Comparison of ENCODE assay signal across 10 mouse cellular contexts in genomic region chr3:130086372-130087080, GRCm38 (mm10). TPM values are rescaled to one million over a fixed set of nuclear protein-coding genes. Genes with fewer than 3 reads are reported as not detected.
DNase-seq lines count a peak whose midpoint lies in the region; ATAC-seq lines count a peak whose summit lies in the region.
"Had no signal": no experiment of that assay in that cellular context is flagged by ENCODE, and none has a peak within 500 bp of the region (broad histone marks: within the 10 kb centered on the region; RNA-seq: fewer than 3 reads in every experiment).

No protein-coding gene starts in this region.

- no peak overlapping the region for H3K27ac ChIP-seq in neural tube, embryonic 13.5 days (replicated peaks)
- H3K27ac ChIP-seq in neural tube, embryonic 15.5 days (replicated peaks) = no peak overlapping the region
- H3K27ac ChIP-seq: macrophage had no signal

- no peaks in the 10 kb centered on the region for H3K9me3 ChIP-seq in neural tube, embryonic 13.5 days
- no peaks in the 10 kb centered on the region; the same call in 1 of the 2 replicates for H3K9me3 ChIP-seq in neural tube, embryonic 15.5 days (replicated peaks)

- no peak overlapping the region for H3K4me3 ChIP-seq in neural tube, embryonic 13.5 days
- no peak overlapping the region for H3K4me3 ChIP-seq in neural tube, embryonic 15.5 days (replicated peaks)

- DNase-seq in fibroblast of lung, adult 2 months (ENCODE audit: low read depth) = peak; percentile 81
- DNase-seq in heart, postnatal 4 days = peak; percentile 56
- DNase-seq in lung, postnatal 4 days = peak; percentile 60 to 82
- DNase-seq in cerebellum, adult 11-12 months = no peak
- no peak for DNase-seq in layer of hippocampus, adult 11-12 months (ENCODE audit: low spot score)

- H3K36me3 ChIP-seq in neural tube, embryonic 13.5 days = no peaks in the 10 kb centered on the region
- H3K36me3 ChIP-seq in neural tube, embryonic 15.5 days = no peaks in the 10 kb centered on the region

- no peaks in the 10 kb centered on the region for H3K27me3 ChIP-seq in neural tube, embryonic 13.5 days
- H3K27me3 ChIP-seq in neural tube, embryonic 15.5 days (replicated peaks) = no peaks in the 10 kb centered on the region

- H3K4me1 ChIP-seq in neural tube, embryonic 13.5 days (replicated peaks) = no peaks in the 10 kb centered on the region
- H3K4me1 ChIP-seq in neural tube, embryonic 15.5 days = no peaks in the 10 kb centered on the region

- H3K9ac ChIP-seq in neural tube, embryonic 13.5 days = no peak overlapping the region
- no peak overlapping the region for H3K9ac ChIP-seq in neural tube, embryonic 15.5 days (replicated peaks)

- WGBS in neural tube, embryonic 13.5 days = 75% methylated on average over 13 of the region's 13 CpGs
- 74% methylated on average over 13 of the region's 13 CpGs for WGBS in neural tube, embryonic 15.5 days

- ATAC-seq in neural tube, embryonic 13.5 days (ENCODE audit: low read depth) = peak; percentile 59; the same call in 1 of the 2 replicates
- ATAC-seq in neural tube, embryonic 15.5 days (ENCODE audit: low FRiP score) = no peak
- no peak for ATAC-seq in erythroid progenitor cell, adult 5-6 weeks (replicated peaks; ENCODE audit: low FRiP score, poor library complexity, severe bottlenecking)

- no peak overlapping the region for H3K4me2 ChIP-seq in neural tube, embryonic 13.5 days
- no peak overlapping the region for H3K4me2 ChIP-seq in neural tube, embryonic 15.5 days

RNA-seq across cellular contexts. Expression of gene Sec24b, which starts 25.2 kb away (rescaled TPM):
- 31.4 and 34.1 TPM in 2 replicates for polyA plus RNA-seq in neural tube, embryonic 13.5 days (2015; fragmentation: Nextera tagmentation; extraction: Ambion mirVana)
- polyA plus RNA-seq in neural tube, embryonic 15.5 days (2015; fragmentation: Nextera tagmentation; extraction: Ambion mirVana) = 30.4 and 32.8 TPM in 2 replicates
- total RNA-seq in heart, postnatal 4 days (2021) = 10 to 100 TPM; 41.4 to 42.0 TPM
- total RNA-seq in erythroid progenitor cell, adult 5-6 weeks (2015; ENCODE audit: low replicate concordance) = 7.6 and 18.0 TPM in 2 replicates
- 8.3 and 39.4 TPM in 2 replicates for total RNA-seq in erythroid progenitor cell, adult 5-6 weeks (2017; ENCODE audit: low replicate concordance)

RNA-seq across cellular contexts. Expression of gene Col25a1, which starts 44.8 kb away (rescaled TPM):
- polyA plus RNA-seq in neural tube, embryonic 13.5 days (2015; fragmentation: Nextera tagmentation; extraction: Ambion mirVana) = 3.1 and 4.5 TPM in 2 replicates
- polyA plus RNA-seq in neural tube, embryonic 15.5 days (2015; fragmentation: Nextera tagmentation; extraction: Ambion mirVana) = 5.2 and 6.9 TPM in 2 replicates
- 1 to 10 TPM; 1.7 to 1.8 TPM for total RNA-seq in heart, postnatal 4 days (2021)
- total RNA-seq in erythroid progenitor cell, adult 5-6 weeks (2015; ENCODE audit: low replicate concordance) = not detected in 2 replicates
- total RNA-seq in erythroid progenitor cell, adult 5-6 weeks (2017; ENCODE audit: low replicate concordance) = not detected in 2 replicates
- total RNA-seq: MEL had no signal
- polyA plus RNA-seq: macrophage had no signal

Comparison
In these comparisons a context has a peak if more than half of its experiments do, and no peak if none do; other contexts are left out.
1. DNase-seq: peak in fibroblast of lung, adult 2 months (single experiment), heart, postnatal 4 days (single experiment) and lung, postnatal 4 days (2 of 2); none in cerebellum, adult 11-12 months (single experiment) and layer of hippocampus, adult 11-12 months (single experiment).